Mouse (Mus musculus): Measurements from ENCODE around the gene Gm20388.
"Not testable (repeated sequence)": the region's sequence is repeated elsewhere in the genome, so short reads cannot be mapped to it uniquely, and the experiment has no call there.

Gene Gm20388

DNA sequence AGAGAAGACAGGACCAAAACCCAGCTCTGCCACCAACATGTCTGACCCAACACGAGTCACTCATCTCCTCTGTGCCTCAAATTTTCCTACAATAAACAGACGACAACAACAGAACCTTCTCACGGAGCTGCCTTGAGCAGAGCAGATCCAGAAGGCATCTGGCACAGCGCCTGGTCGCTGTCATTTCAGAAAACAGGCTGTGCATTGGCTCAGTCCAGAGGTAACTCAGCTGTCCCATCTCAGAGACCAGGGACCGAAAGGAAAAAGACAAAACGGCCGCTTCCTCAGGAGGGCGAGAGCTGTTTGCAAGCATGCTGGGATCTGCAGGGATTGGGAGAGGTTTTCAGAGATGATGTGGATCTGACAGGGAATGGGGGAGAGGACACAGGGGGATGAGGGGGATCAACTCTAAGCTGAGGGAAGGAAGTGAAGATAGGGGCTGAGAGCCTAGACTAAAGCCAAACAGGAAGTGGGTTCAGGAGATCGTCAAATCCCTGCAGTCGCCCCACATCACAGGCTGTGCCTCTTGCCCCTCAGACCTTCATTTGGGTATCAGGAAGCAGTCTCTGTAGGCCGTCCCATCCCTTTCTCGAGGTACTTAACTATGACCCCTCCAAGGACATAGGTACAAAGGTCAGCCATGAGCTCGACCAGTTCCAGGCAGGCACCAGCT, 4067.7 kb downstream of the Gm20388 start:
- no peak for DNase-seq (ENCODE audit: low spot score)

DNA sequence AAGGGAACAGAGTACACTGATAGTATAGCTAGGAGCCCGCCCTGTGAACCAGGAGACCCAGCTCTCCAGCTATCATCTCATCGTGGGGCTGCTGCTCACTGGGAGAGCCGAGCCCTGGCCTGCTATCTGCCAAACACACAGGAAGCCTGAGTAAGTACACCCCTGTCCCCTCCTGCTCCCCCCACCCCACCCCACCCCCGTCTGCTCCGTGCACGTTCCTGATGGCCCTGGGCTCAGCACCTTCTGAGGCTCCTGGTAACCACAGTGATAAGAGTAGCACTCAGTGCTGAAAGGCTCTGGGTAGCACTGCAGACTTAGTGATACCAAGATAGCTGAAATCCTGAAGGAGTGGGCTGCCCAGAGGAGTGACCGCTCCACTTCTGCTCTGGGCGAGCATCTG, 4068.3 kb downstream of the Gm20388 start:
- DNase-seq (ENCODE audit: low spot score), result no peak

DNA sequence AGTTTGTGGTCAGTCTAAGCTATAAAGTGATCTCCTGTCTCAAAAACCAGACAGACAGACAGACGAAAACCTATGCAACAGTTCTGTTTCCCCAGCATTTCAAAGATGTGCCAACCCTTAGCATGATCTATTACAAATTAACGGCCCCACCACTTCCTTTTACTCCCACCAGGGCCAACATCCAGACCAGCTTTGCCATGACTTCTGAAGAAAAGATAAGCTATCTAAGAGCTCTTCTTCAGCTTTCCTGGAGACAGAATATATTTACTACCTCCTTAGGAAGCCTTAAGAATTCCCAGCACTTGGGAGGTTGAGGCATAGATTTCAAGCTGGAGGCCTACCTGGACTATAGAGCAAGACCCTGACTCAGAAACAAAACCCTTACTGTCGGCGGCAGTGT, 4069.6 kb downstream of the Gm20388 start:
- no peak for DNase-seq (ENCODE audit: low spot score)

- no peak for DNase-seq (ENCODE audit: low spot score)
Measured at GRCm38 (mm10) chr8:123981674-123982073, 4071.0 kb downstream of the Gm20388 start.

DNA sequence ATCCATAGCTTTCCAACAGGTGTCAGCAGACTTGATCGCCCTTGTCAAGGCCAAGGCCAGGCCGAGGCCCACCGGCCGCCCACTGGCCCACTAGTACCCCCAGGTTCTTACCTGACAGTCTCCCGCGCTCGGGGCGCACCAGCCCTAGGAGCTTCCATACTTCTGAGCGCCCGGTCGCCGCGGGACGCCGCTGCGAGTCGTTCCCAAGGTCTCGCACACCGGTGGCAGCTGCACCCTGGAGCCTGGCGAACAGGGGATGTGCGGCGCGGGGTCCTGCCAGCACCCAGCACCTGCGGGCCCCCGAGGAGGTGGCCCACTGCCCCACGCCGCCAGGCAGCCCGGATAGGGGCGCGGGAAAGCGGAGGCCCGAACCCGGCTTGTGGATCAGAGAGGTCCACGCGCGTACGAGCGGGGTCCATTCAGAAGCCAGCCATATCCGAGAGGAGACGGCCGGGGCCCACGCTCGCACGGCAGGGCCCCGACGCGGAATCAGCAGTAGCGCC, 4071.7 kb downstream of the Gm20388 start:
- DNase-seq (ENCODE audit: low spot score), result no peak

- DNase-seq (ENCODE audit: low spot score), result peak; percentile 43
Measured at GRCm38 (mm10) chr8:123982826-123983400, 4072.3 kb downstream of the Gm20388 start, which contains the start of gene Abcb10. Abcb10 (minus strand) TSS chr8:123983122.

DNA sequence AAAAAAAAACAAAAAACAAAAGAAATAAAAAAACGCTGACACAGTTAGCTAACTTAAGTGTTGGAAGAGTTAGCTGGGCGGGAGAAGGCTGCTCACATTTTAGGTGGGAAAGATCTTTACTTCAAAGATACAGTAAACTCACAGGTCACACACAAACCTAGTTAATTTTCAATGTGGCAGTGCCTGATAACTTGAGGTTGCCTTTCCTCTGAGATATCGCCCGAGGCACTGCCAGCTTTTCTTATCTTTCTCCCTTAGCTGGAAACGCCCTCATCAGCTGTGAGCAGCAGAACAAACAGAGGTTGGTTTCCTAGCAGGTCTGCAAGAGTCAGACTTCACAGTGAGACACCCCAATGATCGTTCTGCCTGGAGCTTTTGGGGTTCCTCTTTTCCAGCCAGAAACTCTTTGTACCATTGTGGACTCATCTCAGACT, 4078.0 kb downstream of the Gm20388 start:
- no peak for DNase-seq (ENCODE audit: low spot score)

GRCm38 (mm10) chr8:123989128-123989527, 4078.5 kb downstream of the Gm20388 start:
- no peak for DNase-seq (ENCODE audit: low spot score)

DNA sequence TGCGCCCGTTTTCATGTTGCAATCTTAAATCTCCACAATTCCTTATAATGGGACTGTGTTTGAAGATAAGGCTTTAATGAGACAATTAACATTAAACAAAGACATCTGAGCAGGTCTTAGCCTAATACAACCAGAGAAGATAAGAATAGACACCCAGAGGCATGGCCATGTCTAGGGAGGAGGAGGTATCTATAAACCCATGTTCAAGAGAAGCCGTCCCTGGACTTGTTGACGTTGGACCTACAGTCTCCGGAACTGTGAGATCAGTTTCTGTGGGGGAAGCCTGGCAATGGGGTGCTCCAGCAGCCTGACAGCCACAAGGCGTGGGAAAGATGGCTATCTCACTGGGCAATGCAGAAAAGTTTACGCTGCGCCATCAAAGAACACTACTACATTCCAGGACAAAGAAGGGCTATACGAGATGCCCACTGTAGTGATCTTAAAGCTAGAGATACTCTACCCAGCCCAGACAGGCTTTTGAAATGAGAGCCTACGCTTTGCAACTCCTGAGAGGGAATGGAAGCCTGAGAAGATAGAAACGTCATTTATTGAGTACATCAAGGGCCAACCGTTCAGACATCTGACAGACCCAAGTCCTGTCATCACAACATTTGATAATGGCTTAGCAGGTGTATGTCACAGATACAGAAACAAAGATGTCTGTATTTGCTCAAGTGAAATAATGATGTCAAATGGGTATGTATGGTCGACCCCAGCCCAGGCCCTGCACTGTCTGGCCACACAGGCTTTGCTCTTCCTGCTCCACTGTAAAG, 4079.8 kb downstream of the Gm20388 start:
- no peak for DNase-seq (ENCODE audit: low spot score)

DNA sequence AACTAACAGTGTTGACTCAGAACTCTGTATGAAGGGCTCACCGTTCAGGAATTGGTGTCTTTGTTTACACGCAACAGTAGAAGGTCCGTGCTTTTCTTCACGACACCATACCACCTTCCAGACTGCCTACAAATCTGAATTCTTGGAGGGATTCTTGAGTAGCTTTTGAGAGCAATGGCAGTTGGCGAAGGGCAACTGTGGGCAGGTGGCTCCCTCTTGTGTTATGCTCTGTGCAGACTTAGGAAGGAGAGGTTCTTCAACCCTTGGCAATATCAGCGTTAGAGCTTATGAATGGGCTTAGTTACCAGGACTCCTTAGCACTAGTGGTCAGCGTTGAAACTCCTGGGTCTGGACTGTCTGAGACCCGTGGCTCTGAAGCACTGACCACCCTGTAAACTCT, 4081.9 kb downstream of the Gm20388 start:
- DNase-seq (ENCODE audit: low spot score), result no peak

- no peak for DNase-seq (ENCODE audit: low spot score)
Measured at GRCm38 (mm10) chr8:123993597-123993996, 4083.0 kb downstream of the Gm20388 start.

- no peak for DNase-seq (ENCODE audit: low spot score)
Measured at GRCm38 (mm10) chr8:123993997-123994396, 4083.4 kb downstream of the Gm20388 start.

GRCm38 (mm10) chr8:123999568-123999967, 4088.9 kb downstream of the Gm20388 start:
- no peak for DNase-seq (ENCODE audit: low spot score)

DNA sequence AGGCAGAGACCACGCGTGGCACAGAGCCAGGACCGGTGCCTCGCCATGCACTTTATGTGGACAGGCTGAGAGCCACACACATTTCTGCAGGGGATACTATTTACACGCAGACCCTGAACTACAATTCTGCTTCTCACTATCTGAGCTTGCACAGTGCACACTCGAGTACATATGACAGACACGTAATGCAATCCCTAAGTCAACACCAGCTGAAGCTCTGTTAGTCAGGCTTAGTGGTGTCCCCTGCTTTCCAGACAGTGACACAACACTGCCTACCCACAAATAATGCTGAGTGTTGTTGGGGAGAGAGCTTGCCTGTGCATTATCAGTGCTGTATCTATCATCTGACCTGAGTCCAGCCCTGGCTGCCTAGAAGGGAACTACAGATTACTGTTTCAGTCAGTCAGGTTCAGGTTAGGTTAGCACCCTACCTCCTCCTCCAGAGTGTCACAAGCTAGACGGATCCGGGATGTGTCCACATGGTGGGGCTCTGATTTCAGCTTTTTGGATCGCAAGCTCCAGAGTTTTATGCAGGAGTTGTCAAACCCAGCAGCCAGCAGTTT, 4092.0 kb downstream of the Gm20388 start:
- no peak for DNase-seq (ENCODE audit: low spot score)

DNA sequence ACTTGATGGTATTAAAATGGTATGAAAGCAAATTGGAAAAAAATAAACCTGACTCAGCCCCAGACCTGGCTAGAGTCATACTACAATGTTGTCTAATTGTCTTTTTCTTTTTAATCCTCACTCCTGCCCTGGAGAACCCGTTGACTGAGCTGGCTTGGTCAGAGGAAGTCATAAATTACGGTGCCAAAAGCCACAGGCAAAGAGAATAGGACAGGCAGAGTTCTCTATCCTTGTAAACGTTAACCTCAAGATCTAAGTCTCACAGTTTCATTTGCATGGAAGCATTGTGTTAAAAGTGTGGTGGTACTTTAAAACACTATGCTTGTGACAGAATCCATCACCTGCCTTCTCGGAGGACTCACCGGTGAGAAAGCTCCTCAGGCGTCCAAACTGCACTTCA, 4097.2 kb downstream of the Gm20388 start:
- DNase-seq (ENCODE audit: low spot score), result no peak

DNA sequence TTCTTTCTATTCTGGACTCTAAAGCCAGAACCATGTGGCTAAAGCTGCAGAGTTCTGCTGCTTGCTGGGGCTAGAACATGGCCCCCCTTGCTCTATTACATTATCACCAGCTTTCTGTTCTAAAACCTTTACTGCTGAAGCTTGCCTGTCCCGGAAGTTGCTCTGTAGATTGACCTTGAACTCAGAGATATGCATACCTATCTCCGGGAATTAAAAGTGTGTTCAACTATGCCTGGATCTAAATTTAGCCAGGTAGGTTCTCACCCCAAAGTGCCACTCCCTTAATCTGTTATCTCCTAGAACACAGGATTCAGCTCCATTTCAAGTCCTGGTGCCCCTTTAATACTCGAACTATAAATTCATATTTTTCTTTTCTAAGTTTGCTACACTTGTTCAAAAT, 4100.9 kb downstream of the Gm20388 start:
- DNase-seq (ENCODE audit: low spot score), result no peak

- DNase-seq (ENCODE audit: low spot score), result no peak
Measured at GRCm38 (mm10) chr8:124011989-124012586, 4101.4 kb downstream of the Gm20388 start.

- DNase-seq (ENCODE audit: low spot score), result not testable (repeated sequence)
Measured at GRCm38 (mm10) chr8:124014299-124014698, 4103.7 kb downstream of the Gm20388 start.

- no peak for DNase-seq (ENCODE audit: low spot score)
Measured at GRCm38 (mm10) chr8:124014751-124015150, 4104.1 kb downstream of the Gm20388 start.

DNA sequence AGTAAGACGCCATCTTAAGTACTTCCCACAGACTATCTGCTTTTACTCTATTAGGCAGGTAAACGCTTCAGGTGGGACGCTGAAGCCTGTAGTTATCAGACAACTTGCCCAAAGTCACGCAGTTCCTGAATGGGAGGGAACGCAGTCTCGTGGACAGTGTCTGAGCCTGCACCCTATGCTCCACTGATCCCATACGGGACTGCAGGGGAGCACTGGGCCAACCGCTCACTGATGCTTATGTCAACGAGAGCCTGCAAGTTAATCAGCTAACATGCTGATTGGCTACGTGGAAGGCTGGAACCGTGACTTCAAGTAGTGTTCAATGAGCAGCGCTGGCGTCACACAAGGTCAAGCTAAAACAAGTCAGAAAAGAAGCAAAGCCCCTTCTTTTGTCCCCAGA, 4109.1 kb downstream of the Gm20388 start:
- peak; percentile 9 for DNase-seq (ENCODE audit: low spot score)

GRCm38 (mm10) chr8:124020439-124021236, 4110.0 kb downstream of the Gm20388 start:
- DNase-seq (ENCODE audit: low spot score), result peak; percentile 53

All from T-cell, adult 2 months (primary cell).